8 mouse cellular contexts compared by ENCODE assay signal in the genomic region with DNA sequence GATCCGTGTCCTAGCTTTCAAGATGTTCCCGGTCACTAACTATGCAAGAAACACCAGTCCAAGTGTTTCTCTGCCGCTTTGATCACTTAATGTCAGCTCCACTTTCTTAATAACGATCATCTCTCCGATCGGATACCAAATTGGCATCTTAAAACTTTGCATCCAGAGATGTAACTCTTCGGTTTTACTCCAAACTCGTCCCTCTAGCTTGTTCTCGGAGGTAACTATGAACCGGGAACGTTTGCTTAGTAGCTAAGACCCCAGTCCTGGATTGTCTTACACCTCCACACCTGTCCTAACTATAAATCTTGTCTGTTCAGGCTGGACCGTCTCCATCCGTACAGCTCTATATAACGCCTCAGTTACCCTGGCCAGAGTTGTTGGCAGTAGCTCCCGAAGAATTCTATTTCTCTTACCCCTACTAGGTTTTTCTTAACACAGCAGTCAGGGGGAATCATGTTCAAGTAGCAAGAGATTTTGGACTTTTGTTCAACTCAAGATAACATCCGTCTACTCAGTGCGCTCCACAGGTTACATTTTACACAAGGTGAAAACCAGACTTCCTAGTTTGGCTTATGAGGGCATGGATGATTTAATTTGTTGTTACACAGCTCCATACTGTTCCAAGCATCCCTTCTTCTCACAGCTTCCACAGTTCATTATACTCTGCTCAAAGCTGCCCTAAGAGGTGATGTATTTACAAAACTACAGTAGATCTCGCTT. TPM values are rescaled to one million over a fixed set of nuclear protein-coding genes. Genes with fewer than 3 reads are reported as not detected.
A peak's percentile ranks its signal among the peaks of the same experiment; 100 is the strongest.
DNase-seq lines count a peak whose midpoint lies in the region; ATAC-seq lines count a peak whose summit lies in the region.

No protein-coding gene starts in this region.

- peak overlapping the region; percentile 86 for H3K4me3 ChIP-seq in forebrain, embryonic 15.5 days
- H3K4me3 ChIP-seq in kidney, embryonic 15.5 days (replicated peaks), result peak overlapping the region; percentile 92
- H3K4me3 ChIP-seq in neural tube, embryonic 12.5 days, result peak overlapping the region; percentile 90

- 11% methylated on average over 18 of the region's 18 CpGs for WGBS in forebrain, embryonic 15.5 days
- 7% methylated on average over 18 of the region's 18 CpGs for WGBS in kidney, embryonic 15.5 days
- WGBS in neural tube, embryonic 12.5 days, result 13% methylated on average over 18 of the region's 18 CpGs

- peak overlapping the region; percentile 98 for H3K9ac ChIP-seq in forebrain, embryonic 15.5 days (replicated peaks)
- H3K9ac ChIP-seq in kidney, embryonic 15.5 days, result peak overlapping the region; percentile 100
- H3K9ac ChIP-seq in neural tube, embryonic 12.5 days, result peak overlapping the region; percentile 99

- peak overlapping the region; percentile 63 for H3K4me2 ChIP-seq in forebrain, embryonic 15.5 days (replicated peaks)
- peak overlapping the region; percentile 75 for H3K4me2 ChIP-seq in kidney, embryonic 15.5 days
- H3K4me2 ChIP-seq in neural tube, embryonic 12.5 days (replicated peaks), result peak overlapping the region; percentile 79

- no peaks in the 10 kb centered on the region for H3K9me3 ChIP-seq in forebrain, embryonic 15.5 days
- H3K9me3 ChIP-seq in kidney, embryonic 15.5 days (replicated peaks), result no peaks in the 10 kb centered on the region
- no peaks in the 10 kb centered on the region for H3K9me3 ChIP-seq in neural tube, embryonic 12.5 days

- H3K4me1 ChIP-seq in forebrain, embryonic 15.5 days, result peaks cover 43% of the 10 kb centered on the region
- peaks cover 34% of the 10 kb centered on the region for H3K4me1 ChIP-seq in kidney, embryonic 15.5 days
- peaks cover 26% of the 10 kb centered on the region for H3K4me1 ChIP-seq in neural tube, embryonic 12.5 days

- H3K27me3 ChIP-seq in forebrain, embryonic 15.5 days, result no peaks in the 10 kb centered on the region
- H3K27me3 ChIP-seq in kidney, embryonic 15.5 days, result no peaks in the 10 kb centered on the region
- no peaks in the 10 kb centered on the region for H3K27me3 ChIP-seq in neural tube, embryonic 12.5 days (replicated peaks)

- ATAC-seq in forebrain, embryonic 15.5 days (replicated peaks), result no peak
- 0 out of 2 replicates have a peak, but pooled peaks have one; percentile 37 for ATAC-seq in kidney, embryonic 15.5 days (replicated peaks; ENCODE audit: low FRiP score)
- peak; percentile 48; the same call in 1 of the 2 replicates for ATAC-seq in neural tube, embryonic 12.5 days (ENCODE audit: low FRiP score, low read depth)

- no peaks in the 10 kb centered on the region for H3K36me3 ChIP-seq in forebrain, embryonic 15.5 days
- no peaks in the 10 kb centered on the region for H3K36me3 ChIP-seq in kidney, embryonic 15.5 days
- H3K36me3 ChIP-seq in neural tube, embryonic 12.5 days, result no peaks in the 10 kb centered on the region

- DNase-seq in kidney, adult 11 months, result peak; percentile 12
- no peak for DNase-seq in kidney, adult 8-10 months
- DNase-seq in ZHBTc4 (ENCODE audit: low read depth, low spot score) (peak; percentile 32), adipocyte (ENCODE audit: low spot score) (no peak)
- DNase-seq in right cerebral cortex, postnatal 36 days (ENCODE audit: low spot score in 2 of 2), result no peak

- peak overlapping the region; percentile 99 for H3K27ac ChIP-seq in forebrain, embryonic 15.5 days (replicated peaks)
- H3K27ac ChIP-seq in kidney, embryonic 15.5 days, result peak overlapping the region; percentile 100
- H3K27ac ChIP-seq in neural tube, embryonic 12.5 days, result peak overlapping the region; percentile 92

RNA-seq across cellular contexts. Expression of a gene that starts 2.8 kb away (rescaled TPM):
- polyA plus RNA-seq in forebrain, embryonic 15.5 days (2015; fragmentation: Nextera tagmentation; extraction: Ambion mirVana), result 76.7 and 77.7 TPM in 2 replicates
- 90.0 and 93.8 TPM in 2 replicates for polyA plus RNA-seq in kidney, embryonic 15.5 days (2015; fragmentation: Nextera tagmentation; extraction: Ambion mirVana)
- polyA plus RNA-seq in neural tube, embryonic 12.5 days (2016; fragmentation: Nextera tagmentation; extraction: Ambion mirVana), result 89.5 and 101 TPM in 2 replicates

Comparison
In these comparisons a context has a peak if more than half of its experiments do, and no peak if none do; other contexts are left out.
1. DNase-seq: peak in kidney, adult 11 months (single experiment) and ZHBTc4 (single experiment); none in kidney, adult 8-10 months (0 of 2), adipocyte (single experiment) and right cerebral cortex, postnatal 36 days (0 of 2).
2. Peak in every context shown above with its lines, with median percentiles within 50 percentile points of each other: H3K27ac ChIP-seq, H3K4me2 ChIP-seq, H3K4me3 ChIP-seq and H3K9ac ChIP-seq.